Mouse (Mus musculus) embryonic facial prominence, embryonic 11.5 days (tissue): Measurements from ENCODE around the gene Bcl2. TPM values are rescaled to one million over a fixed set of nuclear protein-coding genes. Genes with fewer than 3 reads are reported as not detected.

Experiments
- ATAC-seq: fragments of 200-750 bp; cut with Nextera tagmentation; replicated peaks from 2 replicates; pipeline ENCODE4 v1.8.0; 2017; ENCODE audit warnings: low read depth; ENCODE audit not compliant: insufficient number of reproducible peaks, low FRiP score, low TSS enrichment
- DNase-seq: peaks from one replicate; pipeline ENCODE4 v3.0.0-alpha.2; 2015; ENCODE audit warnings: low spot score
- H3K27ac ChIP-seq: fragments of 300-500 bp; sonication (generic); replicated peaks from 2 replicates; pipeline ENCODE4 v1.5.1; 2014; ENCODE audit warnings: mild to moderate bottlenecking, low read depth, low read length, control low read depth
- H3K27me3 ChIP-seq: fragments of 300-500 bp; sonication (generic); 2 replicates; pipeline ENCODE4 v1.6.1; 2014; ENCODE audit warnings: mild to moderate bottlenecking, low read length, moderate library complexity, mixed read lengths; ENCODE audit not compliant: control insufficient read depth, insufficient read depth
- H3K36me3 ChIP-seq: fragments of 300-500 bp; sonication (generic); replicated peaks from 2 replicates; pipeline ENCODE4 v1.6.1; 2014; ENCODE audit warnings: low read depth, mild to moderate bottlenecking, low read length, moderate library complexity, mixed read lengths; ENCODE audit not compliant: control insufficient read depth, insufficient read depth
- H3K4me1 ChIP-seq: fragments of 300-500 bp; sonication (generic); 2 replicates; pipeline ENCODE4 v1.6.1; 2014; ENCODE audit warnings: low read length, mixed read lengths; ENCODE audit not compliant: control insufficient read depth, insufficient read depth
- H3K4me2 ChIP-seq: fragments of 300-500 bp; sonication (generic); 2 replicates; pipeline ENCODE4 v1.6.1; 2014; ENCODE audit warnings: low read depth, mild to moderate bottlenecking, control low read depth, low read length, moderate library complexity
- H3K4me3 ChIP-seq: fragments of 300-500 bp; sonication (generic); 2 replicates; pipeline ENCODE4 v1.5.1; 2014; ENCODE audit warnings: low read depth, low read length, control low read depth
- H3K9ac ChIP-seq: fragments of 300-500 bp; sonication (generic); replicated peaks from 2 replicates; pipeline ENCODE4 v1.6.1; 2014; ENCODE audit warnings: mild to moderate bottlenecking, control low read depth, low read length
- H3K9me3 ChIP-seq: fragments of 300-500 bp; sonication (generic); replicated peaks from 2 replicates; pipeline ENCODE4 v1.6.1; 2016; ENCODE audit warnings: mild to moderate bottlenecking, low read length, inconsistent platforms, mixed read lengths; ENCODE audit not compliant: control insufficient read depth
- WGBS: fragments of 180-500 bp; shearing (Covaris S2); extraction: QIAGEN DNeasy Blood & Tissue Kit; methylation state at CpG from one replicate; pipeline ENCODE4 v1.1.7; 2014; 5-methylcytosine and 5-hydroxymethylcytosine counted together
- polyA plus RNA-seq: library from polyadenylated mRNA; unstranded; fragments of >200 nt; fragmentation: Nextera tagmentation; extraction: Ambion mirVana; gene quantifications from 2 replicates; pipeline ENCODE4 v1.2.1, GENCODE M21; 2014

Bcl2 gene
- polyA plus RNA-seq, 1 experiment from 2014 or later = 7.1 TPM

GRCm38 (mm10) chr1:106527537-106527936 lies 186.5 kb downstream of the Bcl2 start:
- H3K27me3 ChIP-seq = no peaks in the 10 kb centered on the region
- no peaks in the 10 kb centered on the region for H3K9me3 ChIP-seq
- no peaks in the 10 kb centered on the region for H3K4me1 ChIP-seq
- 79% methylated on average over 1 of the region's 1 CpGs for WGBS
- no peak overlapping the region for H3K4me3 ChIP-seq
- H3K27ac ChIP-seq = no peak overlapping the region
- H3K36me3 ChIP-seq = no peaks in the 10 kb centered on the region
- no peak for DNase-seq
- no peak overlapping the region for H3K4me2 ChIP-seq
- H3K9ac ChIP-seq = no peak overlapping the region
- no peak for ATAC-seq

GRCm38 (mm10) chr1:106526751-106527150 lies 187.3 kb downstream of the Bcl2 start:
- Histone ChIP-seq H3K4me3 (no peak overlapping the region), H3K27ac (no peak overlapping the region), H3K4me1 (no peaks in the 10 kb centered on the region), H3K4me2 (no peak overlapping the region), H3K9ac (no peak overlapping the region), H3K27me3 (no peaks in the 10 kb centered on the region), H3K36me3 (no peaks in the 10 kb centered on the region), H3K9me3 (no peaks in the 10 kb centered on the region)
- no peak for ATAC-seq
- DNase-seq = no peak
- WGBS = 94% methylated on average over 7 of the region's 7 CpGs

GRCm38 (mm10) chr1:106526112-106526511 lies 188.0 kb downstream of the Bcl2 start:
- H3K4me2 ChIP-seq = no peak overlapping the region
- H3K4me3 ChIP-seq = no peak overlapping the region
- H3K4me1 ChIP-seq = no peaks in the 10 kb centered on the region
- no peaks in the 10 kb centered on the region for H3K9me3 ChIP-seq
- 79% methylated on average over 3 of the region's 3 CpGs for WGBS
- DNase-seq (no peak), ATAC-seq (no peak)
- H3K27ac ChIP-seq = no peak overlapping the region
- H3K9ac ChIP-seq = no peak overlapping the region
- H3K36me3 ChIP-seq = no peaks in the 10 kb centered on the region
- H3K27me3 ChIP-seq = no peaks in the 10 kb centered on the region

- H3K9me3 ChIP-seq = no peaks in the 10 kb centered on the region
- H3K4me1 ChIP-seq = no peaks in the 10 kb centered on the region
- no peak overlapping the region for H3K9ac ChIP-seq
- DNase-seq (no peak), ATAC-seq (no peak)
- no peak overlapping the region for H3K27ac ChIP-seq
- no peak overlapping the region for H3K4me3 ChIP-seq
- H3K4me2 ChIP-seq = no peak overlapping the region
- H3K27me3 ChIP-seq = no peaks in the 10 kb centered on the region
- H3K36me3 ChIP-seq = no peaks in the 10 kb centered on the region
- 78% methylated on average over 6 of the region's 6 CpGs for WGBS
Measured at GRCm38 (mm10) chr1:106523741-106524140, 190.3 kb downstream of the Bcl2 start.

- Histone ChIP-seq H3K27ac (no peak overlapping the region), H3K27me3 (no peaks in the 10 kb centered on the region), H3K9me3 (no peaks in the 10 kb centered on the region), H3K36me3 (no peaks in the 10 kb centered on the region), H3K4me2 (no peak overlapping the region), H3K4me3 (no peak overlapping the region), H3K4me1 (no peaks in the 10 kb centered on the region), H3K9ac (no peak overlapping the region)
- 77% methylated on average over 5 of the region's 5 CpGs for WGBS
- ATAC-seq = no peak
- DNase-seq = no peak
Measured at GRCm38 (mm10) chr1:106523009-106523408, 191.1 kb downstream of the Bcl2 start.

GRCm38 (mm10) chr1:106517591-106518177 lies 196.4 kb downstream of the Bcl2 start:
- Histone ChIP-seq H3K27ac (no peak overlapping the region), H3K4me1 (no peaks in the 10 kb centered on the region), H3K4me2 (no peak overlapping the region), H3K9ac (no peak overlapping the region), H3K27me3 (no peaks in the 10 kb centered on the region), H3K36me3 (no peaks in the 10 kb centered on the region), H3K9me3 (no peaks in the 10 kb centered on the region), H3K4me3 (no peak overlapping the region)
- 90% methylated on average over 6 of the region's 6 CpGs for WGBS
- DNase-seq (no peak), ATAC-seq (no peak)

GRCm38 (mm10) chr1:106517099-106517498 lies 197.0 kb downstream of the Bcl2 start:
- Histone ChIP-seq H3K9me3 (no peaks in the 10 kb centered on the region), H3K4me2 (no peak overlapping the region), H3K4me1 (no peaks in the 10 kb centered on the region), H3K36me3 (no peaks in the 10 kb centered on the region), H3K4me3 (no peak overlapping the region), H3K27ac (no peak overlapping the region), H3K27me3 (no peaks in the 10 kb centered on the region), H3K9ac (no peak overlapping the region)
- ATAC-seq = no peak
- no peak for DNase-seq
- WGBS = 86% methylated on average over 1 of the region's 1 CpGs

- no peak overlapping the region for H3K4me3 ChIP-seq
- no peaks in the 10 kb centered on the region for H3K36me3 ChIP-seq
- H3K4me1 ChIP-seq = no peaks in the 10 kb centered on the region
- no peak for ATAC-seq
- H3K27ac ChIP-seq = no peak overlapping the region
- no peak for DNase-seq
- whole genome bisulfite sequencing = 89% methylated on average over 6 of the region's 6 CpGs
- no peak overlapping the region for H3K9ac ChIP-seq
- no peak overlapping the region for H3K4me2 ChIP-seq
- no peaks in the 10 kb centered on the region for H3K27me3 ChIP-seq
- H3K9me3 ChIP-seq = no peaks in the 10 kb centered on the region
Measured at GRCm38 (mm10) chr1:106515611-106516010, 198.5 kb downstream of the Bcl2 start.
